Mouse (Mus musculus): ENCODE measurements at regions not wholly inside any gene's neighbourhood (a gene's known extent, or its start where the extent isn't known, plus 50 kb on each side); places are given as distances from the start of the nearest gene placed in this dataset.
"Not testable (repeated sequence)": the region's sequence is repeated elsewhere in the genome, so short reads cannot be mapped to it uniquely, and the experiment has no call there.

- no peak for DNase-seq (ENCODE audit: low read depth, low spot score)
Observed at GRCm38 (mm10) chr11:29628476-29628875, 64.3 kb upstream of the Rtn4 start.

DNA sequence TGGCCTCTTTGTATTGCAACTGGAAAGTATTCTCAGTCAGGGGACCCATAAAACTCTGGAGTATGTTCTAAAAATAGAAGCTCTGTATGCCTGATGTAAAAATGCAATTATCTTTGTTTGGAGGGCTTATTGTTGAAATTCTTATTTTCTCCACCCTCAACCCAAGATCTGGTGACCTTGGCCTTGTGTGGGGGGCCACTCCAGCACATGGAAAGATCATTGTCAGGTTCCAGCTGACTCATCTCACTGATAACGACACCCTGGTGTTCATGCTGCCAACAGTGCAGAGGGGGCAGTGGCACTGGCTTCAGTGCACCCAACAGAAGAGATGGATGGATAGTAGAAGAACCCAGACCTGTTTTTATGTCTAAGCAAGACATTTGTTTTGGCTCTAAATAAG lies 60.3 kb upstream of the Rtn4 start:
- DNase-seq (ENCODE audit: low read depth, low spot score), result no peak

- DNase-seq (ENCODE audit: low read depth, low spot score), result not testable (repeated sequence)
Observed at GRCm38 (mm10) chr11:29633288-29633687, 59.5 kb upstream of the Rtn4 start.

- no peak for DNase-seq (ENCODE audit: low read depth, low spot score)
Observed at GRCm38 (mm10) chr11:29636759-29637200, 56.0 kb upstream of the Rtn4 start.

DNA sequence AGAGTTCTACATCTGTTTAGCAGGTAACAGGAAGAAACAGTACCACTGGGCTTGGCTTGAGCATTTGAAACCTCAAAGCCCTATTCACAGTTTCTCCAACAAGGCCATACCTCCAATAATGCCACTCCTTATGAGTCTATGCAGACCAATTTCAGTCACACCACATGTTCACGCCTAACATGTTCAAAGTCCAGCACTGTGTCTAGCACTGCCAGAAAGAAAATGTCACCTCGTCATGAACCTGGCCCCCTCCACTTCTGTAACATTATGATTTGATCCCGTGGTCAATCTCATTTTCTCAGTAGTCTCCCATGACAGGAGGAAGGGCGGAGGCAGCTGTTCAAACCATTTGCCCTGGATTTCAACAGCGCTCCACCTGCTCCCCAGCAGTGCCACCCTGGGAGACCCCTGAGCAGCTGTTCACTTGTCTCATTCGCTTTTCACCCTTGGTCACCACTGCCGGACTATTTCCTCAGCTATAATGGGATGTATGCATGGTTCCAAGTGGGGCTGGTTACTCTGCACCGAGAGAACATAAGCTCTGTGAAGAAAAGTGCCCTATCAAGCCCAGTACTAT lies 54.6 kb upstream of the Rtn4 start:
- no peak for DNase-seq (ENCODE audit: low read depth, low spot score)

DNA sequence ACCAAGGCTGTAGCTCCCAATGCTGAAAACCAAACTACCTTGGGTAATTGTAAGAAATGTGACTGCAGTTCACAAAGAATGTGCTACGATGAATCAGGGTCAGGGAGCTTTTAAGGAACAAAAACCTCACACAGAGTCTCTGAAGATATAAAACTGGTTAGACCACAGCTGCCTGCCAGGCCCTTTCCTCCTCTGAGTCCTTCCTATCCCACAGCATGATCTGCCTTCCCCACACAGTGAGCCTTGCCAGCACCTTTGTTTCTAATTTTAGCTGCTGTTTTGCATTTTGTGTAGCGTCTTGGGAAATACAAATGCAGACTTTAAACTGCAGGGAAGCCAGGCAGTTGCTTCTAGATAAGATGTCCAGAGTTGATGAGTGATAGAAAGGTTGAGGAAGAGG lies 53.9 kb upstream of the Rtn4 start:
- peak; percentile 50 for DNase-seq (ENCODE audit: low read depth, low spot score)
